Mouse (Mus musculus): ENCODE data around the gene Stom.

The Stom gene

GRCm38 (mm10) chr2:35272881-35273280 is 63.9 kb downstream of the Stom start:
- DNase-seq (ENCODE audit: low spot score) = no peak

GRCm38 (mm10) chr2:35271817-35272216 is 65.0 kb downstream of the Stom start:
- DNase-seq (ENCODE audit: low spot score) = no peak

GRCm38 (mm10) chr2:35270531-35270984 is 66.2 kb downstream of the Stom start:
- DNase-seq (ENCODE audit: low spot score) = peak; percentile 88

DNA sequence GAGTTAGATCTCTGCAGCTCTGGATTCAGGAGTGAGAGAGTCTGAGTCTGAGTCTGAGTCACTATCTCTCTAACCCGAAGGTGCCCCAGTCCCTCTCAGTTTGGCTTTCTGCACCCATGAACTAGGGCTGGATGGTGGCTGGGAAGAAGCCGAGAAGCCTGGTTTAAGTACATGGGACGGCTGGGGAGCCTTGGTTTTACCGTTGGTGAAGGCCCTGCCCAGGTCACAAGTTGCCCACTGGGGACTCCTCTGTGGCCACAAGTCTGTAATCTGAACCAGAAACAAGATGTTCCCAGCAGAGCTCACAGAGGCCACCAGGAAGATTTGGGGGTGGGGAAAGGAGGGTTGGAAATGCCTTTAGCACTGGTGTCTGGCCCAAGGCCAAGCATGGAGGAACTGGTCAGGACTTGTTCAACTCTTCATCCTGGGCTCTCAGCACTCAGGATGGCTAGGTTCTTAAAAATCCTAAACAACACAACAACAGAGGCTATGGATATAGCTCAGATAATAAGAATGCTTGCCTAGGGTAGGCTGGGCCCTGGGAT is 67.0 kb downstream of the Stom start:
- DNase-seq (ENCODE audit: low spot score) = no peak

- DNase-seq (ENCODE audit: low spot score) = no peak
These were observed 67.6 kb downstream of the Stom start for GRCm38 (mm10) chr2:35269136-35269535.

GRCm38 (mm10) chr2:35267876-35268566 is 68.8 kb downstream of the Stom start:
- no peak for DNase-seq (ENCODE audit: low spot score)

GRCm38 (mm10) chr2:35267156-35267875 is 69.5 kb downstream of the Stom start:
- no peak for DNase-seq (ENCODE audit: low spot score)

DNA sequence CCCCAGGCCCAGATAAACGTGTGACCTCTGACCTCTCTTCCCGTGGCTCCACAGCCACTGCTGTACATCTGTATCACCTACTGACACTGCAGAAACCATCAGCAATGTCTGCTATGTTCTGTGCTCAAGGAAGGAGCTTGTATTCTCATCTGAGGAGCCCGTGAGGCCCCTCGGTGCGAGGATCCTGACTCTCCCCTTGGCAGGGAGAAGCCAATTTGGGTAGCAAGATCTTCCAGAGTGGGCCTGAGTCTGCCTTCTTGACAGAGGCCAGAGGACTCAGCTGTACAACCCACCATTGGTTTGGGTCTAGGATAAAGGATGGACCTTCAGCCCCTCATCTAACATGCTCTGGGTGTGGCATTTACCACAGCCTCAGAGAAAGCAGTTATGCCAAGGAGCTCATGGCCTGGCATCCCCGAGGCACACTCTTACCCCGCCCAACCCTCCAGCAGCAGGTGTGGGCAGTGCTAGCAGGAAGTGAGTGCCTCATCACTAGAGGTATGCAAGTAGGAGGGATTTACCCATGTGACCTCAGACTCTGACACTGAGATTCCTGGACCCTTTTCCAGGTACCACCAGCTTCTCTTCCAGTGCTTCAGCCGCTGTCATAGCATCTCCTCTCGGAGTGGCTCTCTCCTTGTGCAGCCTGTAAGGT is 70.4 kb downstream of the Stom start:
- DNase-seq (ENCODE audit: low spot score) = no peak

- DNase-seq (ENCODE audit: low spot score) = no peak
These were observed 71.0 kb downstream of the Stom start for GRCm38 (mm10) chr2:35265775-35266174.

- peak; percentile 84 for DNase-seq (ENCODE audit: low spot score)
These were observed 71.5 kb downstream of the Stom start for GRCm38 (mm10) chr2:35265296-35265695.

- no peak for DNase-seq (ENCODE audit: low spot score)
These were observed 72.7 kb downstream of the Stom start for GRCm38 (mm10) chr2:35264095-35264494.
